In the genomic region with DNA sequence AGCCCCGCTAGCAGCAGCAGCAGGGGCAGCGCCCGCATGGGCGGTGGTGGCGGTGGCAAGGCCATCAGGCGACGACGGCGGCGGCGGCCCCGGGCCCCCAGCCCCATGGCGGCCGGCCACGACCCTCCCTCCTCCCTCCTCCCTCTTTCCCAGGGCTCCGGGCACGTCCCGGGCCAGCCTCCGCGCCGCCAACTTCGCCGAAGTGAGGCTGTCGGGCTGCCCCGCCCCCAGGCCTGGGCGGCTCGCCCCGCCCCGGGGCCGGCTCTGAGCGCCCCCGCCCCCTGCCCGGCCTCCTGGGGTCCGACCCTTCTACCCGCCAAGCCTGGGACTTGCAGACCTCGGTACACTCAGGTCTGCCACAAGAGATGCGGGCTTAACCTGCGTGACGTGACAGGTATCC, we compare ENCODE assay signal across 8 mouse cellular contexts. TPM values are rescaled to one million over a fixed set of nuclear protein-coding genes. Genes with fewer than 3 reads are reported as not detected.
DNase-seq lines count a peak whose midpoint lies in the region; ATAC-seq lines count a peak whose summit lies in the region.

A gene (minus strand): TSS at position 166 of the 400 bp plus-strand sequence.

- peaks cover 70% of the 10 kb centered on the region for H3K27me3 ChIP-seq in megakaryocyte, embryonic 14.5 days (replicated peaks)
- H3K27me3 ChIP-seq in embryonic facial prominence, embryonic 12.5 days: no peaks in the 10 kb centered on the region
- peaks cover 9% of the 10 kb centered on the region; the same call in 1 of the 2 replicates for H3K27me3 ChIP-seq in heart, embryonic 15.5 days
- H3K27me3 ChIP-seq in midbrain, embryonic 13.5 days: no peaks in the 10 kb centered on the region

- H3K9me3 ChIP-seq in megakaryocyte, embryonic 14.5 days: no peaks in the 10 kb centered on the region
- no peaks in the 10 kb centered on the region for H3K9me3 ChIP-seq in embryonic facial prominence, embryonic 12.5 days
- no peaks in the 10 kb centered on the region for H3K9me3 ChIP-seq in heart, embryonic 15.5 days (replicated peaks)
- H3K9me3 ChIP-seq in midbrain, embryonic 13.5 days: no peaks in the 10 kb centered on the region

- H3K36me3 ChIP-seq in megakaryocyte, embryonic 14.5 days (replicated peaks; ENCODE audit: low read length): no peaks in the 10 kb centered on the region
- no peaks in the 10 kb centered on the region for H3K36me3 ChIP-seq in embryonic facial prominence, embryonic 12.5 days
- no peaks in the 10 kb centered on the region for H3K36me3 ChIP-seq in heart, embryonic 15.5 days
- no peaks in the 10 kb centered on the region for H3K36me3 ChIP-seq in midbrain, embryonic 13.5 days

- ATAC-seq in megakaryocyte, adult 5-6 weeks (ENCODE audit: poor library complexity, severe bottlenecking): no peak
- peak; percentile 48; the same call in 1 of the 2 replicates for ATAC-seq in embryonic facial prominence, embryonic 12.5 days (ENCODE audit: insufficient number of reproducible peaks, insufficient read depth, low FRiP score, low TSS enrichment)
- ATAC-seq in heart, embryonic 15.5 days (replicated peaks; ENCODE audit: insufficient number of reproducible peaks, insufficient read depth, low FRiP score, low read depth): peak; percentile 75
- ATAC-seq in midbrain, embryonic 13.5 days: peak; percentile 41

- peak within 1 kb of the TSS; percentile 78 for H3K4me2 ChIP-seq in embryonic facial prominence, embryonic 12.5 days (replicated peaks)
- peak within 1 kb of the TSS; percentile 98 for H3K4me2 ChIP-seq in heart, embryonic 15.5 days
- peak within 1 kb of the TSS; percentile 88 for H3K4me2 ChIP-seq in midbrain, embryonic 13.5 days (replicated peaks)

- H3K4me3 ChIP-seq in megakaryocyte, embryonic 14.5 days (replicated peaks): peak within 1 kb of the TSS; percentile 88
- H3K4me3 ChIP-seq in embryonic facial prominence, embryonic 12.5 days: peak within 1 kb of the TSS; percentile 71
- peak within 1 kb of the TSS; percentile 75 for H3K4me3 ChIP-seq in heart, embryonic 15.5 days
- H3K4me3 ChIP-seq in midbrain, embryonic 13.5 days (replicated peaks): peak within 1 kb of the TSS; percentile 58

- H3K4me1 ChIP-seq in megakaryocyte, embryonic 14.5 days: peaks cover 58% of the 10 kb centered on the region
- peaks cover 34% of the 10 kb centered on the region for H3K4me1 ChIP-seq in embryonic facial prominence, embryonic 12.5 days
- H3K4me1 ChIP-seq in heart, embryonic 15.5 days (replicated peaks): peaks cover 37% of the 10 kb centered on the region
- H3K4me1 ChIP-seq in midbrain, embryonic 13.5 days (replicated peaks): peaks cover 50% of the 10 kb centered on the region

- H3K9ac ChIP-seq in embryonic facial prominence, embryonic 12.5 days: peak within 1 kb of the TSS; percentile 80
- peak within 1 kb of the TSS; percentile 74 for H3K9ac ChIP-seq in heart, embryonic 15.5 days
- peak within 1 kb of the TSS; percentile 77 for H3K9ac ChIP-seq in midbrain, embryonic 13.5 days (replicated peaks)

- peak; percentile 49 to 79 for DNase-seq in kidney, postnatal 36 days
- DNase-seq in thymus, postnatal 10 days (ENCODE audit: low spot score in 2 of 2): peak; percentile 54 to 74
- no peak for DNase-seq in frontal cortex, postnatal 14 days (ENCODE audit: low spot score in 2 of 2)

- H3K27ac ChIP-seq in embryonic facial prominence, embryonic 12.5 days: peak within 1 kb of the TSS; percentile 92
- H3K27ac ChIP-seq in heart, embryonic 15.5 days: peak within 1 kb of the TSS; percentile 77
- H3K27ac ChIP-seq in midbrain, embryonic 13.5 days: peak within 1 kb of the TSS; percentile 87

- WGBS in embryonic facial prominence, embryonic 12.5 days: 0% methylated on average over 33 of the region's 39 CpGs
- WGBS in heart, embryonic 15.5 days: 2% methylated on average over 32 of the region's 39 CpGs
- WGBS in midbrain, embryonic 13.5 days: 0% methylated on average over 23 of the region's 39 CpGs

RNA-seq across cellular contexts. Expression of the gene that starts here (rescaled TPM):
- polyA plus RNA-seq in megakaryocyte, embryonic 14.5 days (2012; ENCODE audit: insufficient read depth, low replicate concordance): 0.23 and 1.4 TPM in 2 replicates
- 0.18 TPM in 1 of 2 replicates, not detected in the other for total RNA-seq in megakaryocyte, adult 5-6 weeks (2015)
- 0.04 and 0.08 TPM in 2 replicates for total RNA-seq in megakaryocyte, adult 5-6 weeks (2017)
- polyA plus RNA-seq in embryonic facial prominence, embryonic 12.5 days (2016; fragmentation: Nextera tagmentation; extraction: Ambion mirVana): 22.1 and 23.0 TPM in 2 replicates
- 6.4 and 13.0 TPM in 2 replicates for polyA plus RNA-seq in heart, embryonic 15.5 days (2015; fragmentation: Nextera tagmentation; extraction: Ambion mirVana)
- polyA plus RNA-seq in midbrain, embryonic 13.5 days (2015; fragmentation: Nextera tagmentation; extraction: Ambion mirVana): 9.7 and 13.2 TPM in 2 replicates

Comparison
In these comparisons a context has a peak if more than half of its experiments do, and no peak if none do; other contexts are left out.
1. DNase-seq: peak in kidney, postnatal 36 days (2 of 2) and thymus, postnatal 10 days (2 of 2); none in frontal cortex, postnatal 14 days (0 of 2).
2. Peak in every context shown above with its lines, with median percentiles within 50 percentile points of each other: H3K4me3 ChIP-seq, H3K27ac ChIP-seq, H3K4me2 ChIP-seq and H3K9ac ChIP-seq.